Comparison of ENCODE assay signal across 16 mouse cellular contexts in genomic region chr10:61572126-61572525, GRCm38 (mm10). TPM values are rescaled to one million over a fixed set of nuclear protein-coding genes. Genes with fewer than 3 reads are reported as not detected.
DNase-seq lines count a peak whose midpoint lies in the region; ATAC-seq and TF ChIP-seq lines count a peak whose summit lies in the region.
"Had no signal": no experiment of that assay in that cellular context is flagged by ENCODE, and none has a peak within 500 bp of the region (broad histone marks: within the 10 kb centered on the region; RNA-seq: fewer than 3 reads in every experiment).

No protein-coding gene starts in this region.

- no peaks in the 10 kb centered on the region for H3K36me3 ChIP-seq in lung, embryonic 14.5 days (ENCODE audit: insufficient read depth)
- H3K36me3 ChIP-seq: kidney, embryonic 15.5 days; stomach, embryonic 15.5 days had no signal

- H3K4me2 ChIP-seq in lung, embryonic 14.5 days = no peak overlapping the region
- H3K4me2 ChIP-seq: kidney, embryonic 15.5 days; stomach, embryonic 15.5 days had no signal

- ATAC-seq in lung, embryonic 14.5 days (ENCODE audit: insufficient read depth) = no peak
- ATAC-seq: inflammation-experienced regulatory T-cells, adult 6 months; liver, postnatal 0 days had no signal

- no peaks in the 10 kb centered on the region for H3K9me3 ChIP-seq in lung, embryonic 14.5 days (ENCODE audit: low read depth, low read length)
- H3K9me3 ChIP-seq: kidney, embryonic 15.5 days; stomach, embryonic 15.5 days had no signal

- WGBS in lung, embryonic 14.5 days = 50% methylated on average over 5 of the region's 5 CpGs
- 43% methylated on average over 5 of the region's 5 CpGs for WGBS in cerebellum, adult 2 months

- no peak overlapping the region for H3K27ac ChIP-seq in gastrocnemius, adult 2 months
- H3K27ac ChIP-seq in lung, embryonic 14.5 days (ENCODE audit: low read depth) = no peak overlapping the region
- no peak overlapping the region for H3K27ac ChIP-seq in cerebellum, adult 2 months (ENCODE audit: insufficient read depth, low read length)
- H3K27ac ChIP-seq: kidney, embryonic 15.5 days; stomach, embryonic 15.5 days had no signal

- DNase-seq in gastrocnemius, adult 2 months = peak; percentile 31
- DNase-seq in gastrocnemius, postnatal 36 days = no peak
- DNase-seq in lung, embryonic 14.5 days = peak; percentile 23
- no peak for DNase-seq in lung, postnatal 25 days (ENCODE audit: low spot score)
- DNase-seq in Muller cell, postnatal 12 days (ENCODE audit: inconsistent ontology term) = peak; percentile 39
- peak; percentile 29 for DNase-seq in embryo, embryonic 10.5 days (ENCODE audit: low spot score)
- no peak for DNase-seq in cerebellum, postnatal 14 days
- no peak for DNase-seq in cerebellum, adult 2 months
- DNase-seq: adrenal gland, adult 8-10 months; cerebellum, adult 8-10 months; heart, postnatal 10 days; liver, postnatal 0 days had no signal

- TF ChIP-seq POLR2A in cerebellum, adult 2 months (IDR thresholded peaks at IDR 0.05; ENCODE audit: borderline replicate concordance, insufficient read depth, low read length) = no peak

- no peak overlapping the region for H3K4me3 ChIP-seq in gastrocnemius, adult 2 months
- H3K4me3 ChIP-seq in lung, embryonic 14.5 days (ENCODE audit: low read depth, low read length) = no peak overlapping the region
- no peak overlapping the region for H3K4me3 ChIP-seq in cerebellum, adult 2 months (replicated peaks; ENCODE audit: insufficient read depth, low read depth, low read length)
- H3K4me3 ChIP-seq: kidney, embryonic 15.5 days; stomach, embryonic 15.5 days had no signal

- H3K4me1 ChIP-seq in lung, embryonic 14.5 days (ENCODE audit: insufficient read depth) = no peaks in the 10 kb centered on the region
- no peaks in the 10 kb centered on the region for H3K4me1 ChIP-seq in cerebellum, adult 2 months (ENCODE audit: control insufficient read depth, insufficient read depth, low read length)
- H3K4me1 ChIP-seq: stomach, embryonic 15.5 days had no signal

- no peak for TF ChIP-seq CTCF in gastrocnemius, adult 2 months (IDR thresholded peaks at IDR 0.05)
- TF ChIP-seq CTCF in lung, embryonic 14.5 days (IDR thresholded peaks at IDR 0.05; ENCODE audit: low read depth) = no peak
- TF ChIP-seq CTCF in cerebellum, adult 2 months (IDR thresholded peaks at IDR 0.05; ENCODE audit: borderline replicate concordance, insufficient read depth, low read depth, low read length) = no peak

- intact Hi-C loops in gastrocnemius, adult 2 months (cut with DNase I) = no loop called here
- intact Hi-C loops in gastrocnemius, postnatal 36 days (cut with DNase I) = no loop called here

- no peak overlapping the region for H3K9ac ChIP-seq in lung, embryonic 14.5 days
- H3K9ac ChIP-seq: kidney, embryonic 15.5 days; liver, postnatal 0 days; stomach, embryonic 15.5 days had no signal

- no peaks in the 10 kb centered on the region for H3K27me3 ChIP-seq in lung, embryonic 14.5 days (ENCODE audit: insufficient read depth, low read length)
- H3K27me3 ChIP-seq in cerebellum, adult 2 months (ENCODE audit: control insufficient read depth, insufficient read depth, low read length) = no peaks in the 10 kb centered on the region
- H3K27me3 ChIP-seq: kidney, embryonic 15.5 days; stomach, embryonic 15.5 days had no signal

RNA-seq across cellular contexts. Expression of gene Npffr1, which starts 23.2 kb away (rescaled TPM):
- total RNA-seq in gastrocnemius, adult 2 months (2021) = under 1 TPM in 1 of 2 experiments, not detected in 1; 0.06 TPM
- total RNA-seq in gastrocnemius, postnatal 36 days (2021) = not detected
- 0.05 and 0.09 TPM in 2 replicates for polyA plus RNA-seq in lung, embryonic 14.5 days (2014; fragmentation: Nextera tagmentation; extraction: Ambion mirVana)
- 0.25 and 0.28 TPM in 2 replicates for polyA plus RNA-seq in cerebellum, adult 2 months (2012; rRNA removed)
- polyA plus RNA-seq: C2C12; inflammation-experienced regulatory T-cells, adult 6 months; liver, postnatal 0 days had no signal

Comparison
In these comparisons a context has a peak if more than half of its experiments do, and no peak if none do; other contexts are left out.
1. DNase-seq: peak in gastrocnemius, adult 2 months (single experiment), lung, embryonic 14.5 days (single experiment), Muller cell, postnatal 12 days (single experiment) and embryo, embryonic 10.5 days (single experiment); none in gastrocnemius, postnatal 36 days (0 of 2), lung, postnatal 25 days (single experiment), cerebellum, postnatal 14 days (0 of 2) and cerebellum, adult 2 months (0 of 2).